Mouse (Mus musculus): Measurements from ENCODE around the gene 1700067K01Rik. TPM values are rescaled to one million over a fixed set of nuclear protein-coding genes. Genes with fewer than 3 reads are reported as not detected.

Gene 1700067K01Rik
- polyA plus RNA-seq, 1 experiment: 3.0 TPM

- 93% methylated on average over 4 of the region's 4 CpGs for WGBS
- TF ChIP-seq POLR2A (IDR thresholded peaks at IDR 0.05; ENCODE audit: borderline replicate concordance, control insufficient read depth, low read depth, low read length) (no peak), CTCF (IDR thresholded peaks at IDR 0.05; ENCODE audit: control insufficient read depth, insufficient read depth, low read length) (no peak)
- no peak overlapping the region for H3K4me3 ChIP-seq (replicated peaks; ENCODE audit: control insufficient read depth, low read depth, low read length)
- no peaks in the 10 kb centered on the region; the same call in 1 of the 2 replicates for H3K4me1 ChIP-seq (ENCODE audit: control insufficient read depth, insufficient read depth, low read length)
- no peak overlapping the region for H3K27ac ChIP-seq (ENCODE audit: control insufficient read depth, insufficient read depth, low read depth, low read length, poor library complexity)
Measured at GRCm38 (mm10) chr8:83971121-83971520, 30.2 kb upstream of the 1700067K01Rik start.

GRCm38 (mm10) chr8:83971661-83972060 is 29.6 kb upstream of the 1700067K01Rik start:
- Histone ChIP-seq H3K4me1 (ENCODE audit: control insufficient read depth, insufficient read depth, low read length) (no peaks in the 10 kb centered on the region; the same call in 1 of the 2 replicates), H3K27ac (ENCODE audit: control insufficient read depth, insufficient read depth, low read depth, low read length, poor library complexity) (no peak overlapping the region), H3K4me3 (replicated peaks; ENCODE audit: control insufficient read depth, low read depth, low read length) (no peak overlapping the region)
- 86% methylated on average over 6 of the region's 6 CpGs for WGBS
- TF ChIP-seq CTCF (IDR thresholded peaks at IDR 0.05; ENCODE audit: control insufficient read depth, insufficient read depth, low read length): no peak
- no peak for TF ChIP-seq POLR2A (IDR thresholded peaks at IDR 0.05; ENCODE audit: borderline replicate concordance, control insufficient read depth, low read depth, low read length)

GRCm38 (mm10) chr8:83972150-83973120 is 28.9 kb upstream of the 1700067K01Rik start, which contains the start of gene Prkaca:
TSS of gene Prkaca (plus strand) at chr8:83972993.
- Histone ChIP-seq H3K4me3 (replicated peaks; ENCODE audit: control insufficient read depth, low read depth, low read length) (peak within 1 kb of the TSS; percentile 75), H3K4me1 (ENCODE audit: control insufficient read depth, insufficient read depth, low read length) (no peaks in the 10 kb centered on the region; the same call in none of the 2 replicates), H3K27ac (ENCODE audit: control insufficient read depth, insufficient read depth, low read depth, low read length, poor library complexity) (peak within 1 kb of the TSS; percentile 69; the same call in 1 of the 2 replicates)
- TF ChIP-seq POLR2A (IDR thresholded peaks at IDR 0.05; ENCODE audit: borderline replicate concordance, control insufficient read depth, low read depth, low read length): no peak
- TF ChIP-seq CTCF (IDR thresholded peaks at IDR 0.05; ENCODE audit: control insufficient read depth, insufficient read depth, low read length): no peak
- under 1% methylated on average over 92 of the region's 94 CpGs for WGBS

- H3K4me1 ChIP-seq (ENCODE audit: control insufficient read depth, insufficient read depth, low read length): no peaks in the 10 kb centered on the region; the same call in none of the 2 replicates
- no peak for TF ChIP-seq POLR2A (IDR thresholded peaks at IDR 0.05; ENCODE audit: borderline replicate concordance, control insufficient read depth, low read depth, low read length)
- peak overlapping the region; percentile 60; the same call in 1 of the 2 replicates for H3K27ac ChIP-seq (ENCODE audit: control insufficient read depth, insufficient read depth, low read depth, low read length, poor library complexity)
Measured at GRCm38 (mm10) chr8:83973161-83974031, 27.9 kb upstream of the 1700067K01Rik start.

GRCm38 (mm10) chr8:83974521-83974920 is 26.8 kb upstream of the 1700067K01Rik start:
- TF ChIP-seq CTCF (IDR thresholded peaks at IDR 0.05; ENCODE audit: control insufficient read depth, insufficient read depth, low read length): no peak
- TF ChIP-seq POLR2A (IDR thresholded peaks at IDR 0.05; ENCODE audit: borderline replicate concordance, control insufficient read depth, low read depth, low read length): no peak
- 85% methylated on average over 4 of the region's 4 CpGs for WGBS
- Histone ChIP-seq H3K4me3 (replicated peaks; ENCODE audit: control insufficient read depth, low read depth, low read length) (no peak overlapping the region), H3K4me1 (ENCODE audit: control insufficient read depth, insufficient read depth, low read length) (no peaks in the 10 kb centered on the region; the same call in none of the 2 replicates), H3K27ac (ENCODE audit: control insufficient read depth, insufficient read depth, low read depth, low read length, poor library complexity) (no peak overlapping the region)

More at GRCm38 (mm10) chr8:83973161-83974031, 27.9 kb upstream of the 1700067K01Rik start:
- peak overlapping the region; percentile 68 for H3K4me3 ChIP-seq (replicated peaks; ENCODE audit: control insufficient read depth, low read depth, low read length)
- WGBS: 10% methylated on average over 37 of the region's 37 CpGs

GRCm38 (mm10) chr8:83976101-83976630 is 25.1 kb upstream of the 1700067K01Rik start:
- 59% methylated on average over 4 of the region's 4 CpGs for WGBS
- Histone ChIP-seq H3K4me1 (ENCODE audit: control insufficient read depth, insufficient read depth, low read length) (no peaks in the 10 kb centered on the region; the same call in none of the 2 replicates), H3K4me3 (replicated peaks; ENCODE audit: control insufficient read depth, low read depth, low read length) (no peak overlapping the region), H3K27ac (ENCODE audit: control insufficient read depth, insufficient read depth, low read depth, low read length, poor library complexity) (no peak overlapping the region)
- TF ChIP-seq CTCF (IDR thresholded peaks at IDR 0.05; ENCODE audit: control insufficient read depth, insufficient read depth, low read length) (peak; percentile 68), POLR2A (IDR thresholded peaks at IDR 0.05; ENCODE audit: borderline replicate concordance, control insufficient read depth, low read depth, low read length) (no peak)

- Histone ChIP-seq H3K27ac (ENCODE audit: control insufficient read depth, insufficient read depth, low read depth, low read length, poor library complexity) (no peak overlapping the region), H3K4me3 (replicated peaks; ENCODE audit: control insufficient read depth, low read depth, low read length) (no peak overlapping the region), H3K4me1 (ENCODE audit: control insufficient read depth, insufficient read depth, low read length) (no peaks in the 10 kb centered on the region; the same call in none of the 2 replicates)
- WGBS: 84% methylated on average over 5 of the region's 5 CpGs
- no peak for TF ChIP-seq CTCF (IDR thresholded peaks at IDR 0.05; ENCODE audit: control insufficient read depth, insufficient read depth, low read length)
- TF ChIP-seq POLR2A (IDR thresholded peaks at IDR 0.05; ENCODE audit: borderline replicate concordance, control insufficient read depth, low read depth, low read length): no peak
Measured at GRCm38 (mm10) chr8:83976779-83977350, 24.4 kb upstream of the 1700067K01Rik start.
